Mouse (Mus musculus) limb, embryonic 14.5 days (tissue): ENCODE results near the gene Adgrg4. TPM values are rescaled to one million over a fixed set of nuclear protein-coding genes. Genes with fewer than 3 reads are reported as not detected.

Experiments
- ATAC-seq: fragments of 200-750 bp; cut with Nextera tagmentation; 2 replicates; pipeline ENCODE4 v1.8.0; 2017; ENCODE audit warnings: low read depth, moderate number of reproducible peaks, moderate TSS enrichment; ENCODE audit not compliant: low FRiP score
- DNase-seq: peaks from one replicate; pipeline ENCODE4 v3.0.0-alpha.2; 2015; ENCODE audit warnings: low spot score
- H3K27ac ChIP-seq: fragments of 300-500 bp; sonication (generic); replicated peaks from 2 replicates; pipeline ENCODE4 v1.5.1; 2014; ENCODE audit warnings: low read depth, mild to moderate bottlenecking, low read length, moderate library complexity, mixed read lengths
- H3K27me3 ChIP-seq: fragments of 300-500 bp; sonication (generic); 2 replicates; pipeline ENCODE4 v1.6.1; 2014; ENCODE audit warnings: low read length, mixed read lengths; ENCODE audit not compliant: control insufficient read depth, insufficient read depth
- H3K36me3 ChIP-seq: fragments of 300-500 bp; sonication (generic); 2 replicates; pipeline ENCODE4 v1.6.1; 2014; ENCODE audit warnings: mild to moderate bottlenecking, low read length, moderate library complexity, mixed read lengths; ENCODE audit not compliant: control insufficient read depth, insufficient read depth
- H3K4me1 ChIP-seq: fragments of 300-500 bp; sonication (generic); 2 replicates; pipeline ENCODE4 v1.6.1; 2014; ENCODE audit warnings: antibody characterized with exemption, low read length, mixed read lengths; ENCODE audit not compliant: control insufficient read depth, insufficient read depth
- H3K4me2 ChIP-seq: fragments of 300-500 bp; sonication (generic); replicated peaks from 2 replicates; pipeline ENCODE4 v1.6.1; 2014; ENCODE audit warnings: low read depth, mild to moderate bottlenecking, low read length, moderate library complexity; ENCODE audit not compliant: severe bottlenecking
- H3K4me3 ChIP-seq: fragments of 300-500 bp; sonication (generic); replicated peaks from 2 replicates; pipeline ENCODE4 v1.5.1; 2014; ENCODE audit warnings: low read length
- H3K9ac ChIP-seq: fragments of 300-500 bp; sonication (generic); 2 replicates; pipeline ENCODE4 v1.6.1; 2014; ENCODE audit warnings: mild to moderate bottlenecking, low read depth, low read length, moderate library complexity; ENCODE audit not compliant: severe bottlenecking
- H3K9me3 ChIP-seq: fragments of 300-500 bp; sonication (generic); 2 replicates; pipeline ENCODE4 v1.6.1; 2016; ENCODE audit warnings: low read length; ENCODE audit not compliant: control insufficient read depth
- POLR2A ChIP-seq: fragments of 200-500 bp; IDR thresholded peaks from 2 replicates; pipeline ENCODE4 v1.8.0; 2012; ENCODE audit warnings: inconsistent platforms, mild to moderate bottlenecking, moderate library complexity, borderline replicate concordance; ENCODE audit not compliant: insufficient read depth, insufficient read length; ENCODE audit errors: extremely low read depth
- WGBS: fragments of 180-500 bp; shearing (Covaris S2); extraction: QIAGEN DNeasy Blood & Tissue Kit; methylation state at CpG from one replicate; pipeline ENCODE4 v1.1.7; 2014; 5-methylcytosine and 5-hydroxymethylcytosine counted together
- polyA plus RNA-seq, 2 experiments: library from polyadenylated mRNA; depleted of rRNA in 1 of 2; stranded (reverse) in 1 of 2; unstranded in 1 of 2; fragments of >200 nt; fragmentation: Nextera tagmentation in 1 of 2; extraction: Ambion mirVana in 1 of 2; gene quantifications; 2 replicates each; pipeline versions ENCODE4 v1.2.1 to v1.2.3; 2012 to 2014

Adgrg4 gene
- polyA plus RNA-seq, 2 experiments = not detected

GRCm38 (mm10) chrX:57012891-57013290 is 142.9 kb downstream of the Adgrg4 start:
- WGBS = 81% methylated on average over 2 of the region's 2 CpGs
- TF ChIP-seq POLR2A = no peak
- no peak for ATAC-seq

DNA sequence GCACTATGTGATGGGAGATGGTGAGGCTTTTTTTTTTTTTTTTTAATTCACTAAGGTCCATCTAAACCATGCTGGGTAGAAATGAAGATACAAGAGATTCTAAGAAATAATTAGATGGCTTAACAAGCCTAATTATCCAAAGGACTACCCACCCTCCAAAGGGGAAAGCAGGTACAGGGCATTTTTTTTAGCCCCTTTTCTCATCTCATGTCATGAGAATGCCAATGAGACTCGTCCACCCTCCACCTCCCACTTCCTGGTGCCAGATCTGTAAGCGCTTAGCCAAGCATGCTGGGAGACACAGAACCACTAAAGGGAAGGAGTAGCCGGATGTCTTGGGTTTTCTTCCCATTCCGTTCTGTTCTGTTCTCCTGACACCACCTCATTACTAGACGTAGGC is 172.8 kb downstream of the Adgrg4 start, which contains the start of gene Brs3:
TSS of gene Brs3 (plus strand) at position 301 of the 400 bp plus-strand sequence.
- Histone ChIP-seq H3K4me2 (no peak within 1 kb of the TSS), H3K4me1 (no peaks in the 10 kb centered on the region), H3K36me3 (no peaks in the 10 kb centered on the region), H3K4me3 (no peak within 1 kb of the TSS), H3K27ac (no peak within 1 kb of the TSS), H3K9me3 (no peaks in the 10 kb centered on the region), H3K9ac (no peak within 1 kb of the TSS), H3K27me3 (no peaks in the 10 kb centered on the region)
- 81% methylated on average over 5 of the region's 5 CpGs for WGBS
- DNase-seq = no peak
- ATAC-seq = no peak
- TF ChIP-seq POLR2A = no peak

More at GRCm38 (mm10) chrX:57012891-57013290, 142.9 kb downstream of the Adgrg4 start:
- H3K4me3 ChIP-seq = no peak overlapping the region
- no peaks in the 10 kb centered on the region for H3K27me3 ChIP-seq
- H3K27ac ChIP-seq = no peak overlapping the region
- DNase-seq = no peak
- H3K4me1 ChIP-seq = no peaks in the 10 kb centered on the region
- no peak overlapping the region for H3K9ac ChIP-seq
- no peaks in the 10 kb centered on the region for H3K9me3 ChIP-seq
- no peak overlapping the region for H3K4me2 ChIP-seq
- no peaks in the 10 kb centered on the region for H3K36me3 ChIP-seq

- WGBS = 78% methylated on average over 6 of the region's 6 CpGs
These were observed 173.9 kb downstream of the Adgrg4 start for GRCm38 (mm10) chrX:57043869-57044268.

More at GRCm38 (mm10) chrX:57043869-57044268, 173.9 kb downstream of the Adgrg4 start:
- no peak overlapping the region for H3K4me2 ChIP-seq
- DNase-seq = no peak
- H3K27me3 ChIP-seq = no peaks in the 10 kb centered on the region
- no peak overlapping the region for H3K4me3 ChIP-seq
- no peak overlapping the region for H3K9ac ChIP-seq
- TF ChIP-seq POLR2A = no peak
- H3K9me3 ChIP-seq = no peaks in the 10 kb centered on the region
- no peak overlapping the region for H3K27ac ChIP-seq
- H3K4me1 ChIP-seq = no peaks in the 10 kb centered on the region
- ATAC-seq = no peak
- H3K36me3 ChIP-seq = no peaks in the 10 kb centered on the region

Other genes starting within 250 kb of the Adgrg4 start
- 179 and 191 TPM in 2 replicates for gene Fhl1, start 138.4 kb upstream of the Adgrg4 start, polyA plus RNA-seq (2012; rRNA removed)
- gene Fhl1, start 138.4 kb upstream of the Adgrg4 start, polyA plus RNA-seq (2014; fragmentation: Nextera tagmentation; extraction: Ambion mirVana) = 139 and 167 TPM in 2 replicates
- 1.2 and 2.7 TPM in 2 replicates for gene Map7d3, start 47.8 kb upstream of the Adgrg4 start, polyA plus RNA-seq (2012; rRNA removed)
- gene Map7d3, start 47.8 kb upstream of the Adgrg4 start, polyA plus RNA-seq (2014; fragmentation: Nextera tagmentation; extraction: Ambion mirVana) = 2.9 and 4.5 TPM in 2 replicates
- gene Brs3, start 172.9 kb downstream of the Adgrg4 start, polyA plus RNA-seq (2012; rRNA removed) = not detected in 2 replicates
- not detected in 2 replicates for gene Brs3, start 172.9 kb downstream of the Adgrg4 start, polyA plus RNA-seq (2014; fragmentation: Nextera tagmentation; extraction: Ambion mirVana)
- gene Htatsf1, start 183.4 kb downstream of the Adgrg4 start, polyA plus RNA-seq (2012; rRNA removed) = 30.5 and 40.4 TPM in 2 replicates
- gene Htatsf1, start 183.4 kb downstream of the Adgrg4 start, polyA plus RNA-seq (2014; fragmentation: Nextera tagmentation; extraction: Ambion mirVana) = 73.5 and 79.9 TPM in 2 replicates
- 0.06 and 0.16 TPM in 2 replicates for gene Vgll1, start 217.9 kb downstream of the Adgrg4 start, polyA plus RNA-seq (2012; rRNA removed)
- 0.57 and 0.63 TPM in 2 replicates for gene Vgll1, start 217.9 kb downstream of the Adgrg4 start, polyA plus RNA-seq (2014; fragmentation: Nextera tagmentation; extraction: Ambion mirVana)